Mouse (Mus musculus): ENCODE data around the gene Usp16. TPM values are rescaled to one million over a fixed set of nuclear protein-coding genes. Genes with fewer than 3 reads are reported as not detected.

Usp16 gene
- 10 to 100 TPM; 41.8 to 49.8 TPM for total RNA-seq (2021)
- long read RNA-seq, experiment 1, transcript Usp16-201 (18 exons, 3,205 nt), result major isoform, 6 of 15 reads
- long read RNA-seq, experiment 1, partial matches to known transcripts, result 2 of 15 reads
- long read RNA-seq, experiment 1, other reads (novel, unspliced or antisense), result 7 of 15 reads
- long read RNA-seq, experiment 2, partial matches to known transcripts, result 5 of 16 reads
- long read RNA-seq, experiment 2, other reads (novel, unspliced or antisense), result 6 of 16 reads

DNA sequence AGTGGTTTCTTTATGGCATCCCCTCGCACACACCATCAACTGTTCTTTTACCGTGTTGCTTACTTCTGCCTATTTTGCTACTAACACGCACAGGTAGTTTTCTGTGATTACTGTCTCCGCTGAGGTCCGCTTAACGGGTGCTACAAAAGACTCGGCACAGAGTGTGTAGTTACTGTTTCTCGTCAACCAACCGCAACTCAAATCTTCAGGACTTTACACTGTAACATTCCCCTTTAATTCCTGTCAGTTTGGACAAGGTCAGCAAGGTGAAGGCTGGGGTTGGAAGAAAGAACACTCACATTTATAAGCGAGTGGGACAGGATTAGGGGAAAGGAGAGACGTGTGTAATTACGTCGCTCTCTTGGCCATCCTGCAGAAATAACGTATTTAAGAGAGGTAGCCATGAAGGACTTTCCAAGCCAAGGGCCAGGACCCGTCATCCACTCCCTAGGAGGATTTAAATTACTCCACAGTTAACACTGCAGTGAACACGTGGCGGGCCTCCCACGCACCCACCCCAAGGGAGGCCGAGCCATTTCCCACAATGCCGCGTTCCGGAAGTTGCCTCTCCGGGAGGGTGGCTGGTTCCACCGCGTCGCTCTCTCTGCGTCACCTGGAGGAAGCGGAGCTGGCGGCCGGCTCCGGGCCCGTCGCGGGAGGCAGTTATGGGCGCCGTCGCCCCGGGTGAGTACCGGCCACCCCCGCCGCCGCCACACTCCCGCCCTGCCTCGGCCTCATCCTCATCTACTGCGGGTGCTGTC lies at the start of gene Usp16:
TSS of gene Usp16 (plus strand) at position 285 of the 761 bp plus-strand sequence.
- peak within 1 kb of the TSS; percentile 92 for H3K4me3 ChIP-seq
- DNase-seq (ENCODE audit: extremely low spot score in 1 of 2, low spot score in 2 of 2), result peak; percentile 95 to 98
- intact Hi-C loops (cut with DNase I), result loop anchor here (1.0 kb wide), 3 partner anchors 13 to 41 kb away; partner anchors contain the start of genes Cct8 and Ltn1

GRCm38 (mm10) chr16:87405001-87405400 lies 49.5 kb upstream of the Usp16 start:
- no peak; the same call in 1 of the 2 replicates for TF ChIP-seq CTCF (IDR thresholded peaks at IDR 0.05)
- Histone ChIP-seq H3K27ac (no peak overlapping the region), H3K4me3 (no peak overlapping the region)
- intact Hi-C loops (cut with DNase I), result no loop called here
- DNase-seq (ENCODE audit: extremely low spot score in 1 of 2, low spot score in 2 of 2), result no peak

More for the DNA sequence above, at the start of gene Usp16:
- no peak for TF ChIP-seq CTCF (IDR thresholded peaks at IDR 0.05)
- H3K27ac ChIP-seq, result peak within 1 kb of the TSS; percentile 91

- DNase-seq (ENCODE audit: extremely low spot score in 1 of 2, low spot score in 2 of 2), result no peak
- intact Hi-C loops (cut with DNase I), result loop anchor here (5.0 kb wide), 1 partner anchor 62 kb away; no protein-coding TSS in a partner anchor
- no peak overlapping the region for H3K4me3 ChIP-seq
- no peak overlapping the region for H3K27ac ChIP-seq
- TF ChIP-seq CTCF (IDR thresholded peaks at IDR 0.05), result no peak
Measured at GRCm38 (mm10) chr16:87420662-87421061, 33.8 kb upstream of the Usp16 start.

GRCm38 (mm10) chr16:87427516-87427915 lies 27.0 kb upstream of the Usp16 start:
- Histone ChIP-seq H3K27ac (no peak overlapping the region), H3K4me3 (no peak overlapping the region)
- intact Hi-C loops (cut with DNase I), result no loop called here
- no peak for TF ChIP-seq CTCF (IDR thresholded peaks at IDR 0.05)
- DNase-seq (ENCODE audit: extremely low spot score in 1 of 2, low spot score in 2 of 2), result no peak

GRCm38 (mm10) chr16:87432033-87432814 lies 22.3 kb upstream of the Usp16 start, which contains the start of gene Ltn1:
TSS of gene Ltn1 (minus strand) at chr16:87432612.
- intact Hi-C loops (cut with DNase I), result loop anchor here (1.0 kb wide), 1 partner anchor 22 kb away; the partner anchor contains the start of gene Usp16
- H3K4me3 ChIP-seq, result peak within 1 kb of the TSS; percentile 86
- DNase-seq (ENCODE audit: extremely low spot score in 1 of 2, low spot score in 2 of 2), result peak; percentile 97 to 98
- peak within 1 kb of the TSS; percentile 83 for H3K27ac ChIP-seq
- TF ChIP-seq CTCF (IDR thresholded peaks at IDR 0.05), result no peak

DNA sequence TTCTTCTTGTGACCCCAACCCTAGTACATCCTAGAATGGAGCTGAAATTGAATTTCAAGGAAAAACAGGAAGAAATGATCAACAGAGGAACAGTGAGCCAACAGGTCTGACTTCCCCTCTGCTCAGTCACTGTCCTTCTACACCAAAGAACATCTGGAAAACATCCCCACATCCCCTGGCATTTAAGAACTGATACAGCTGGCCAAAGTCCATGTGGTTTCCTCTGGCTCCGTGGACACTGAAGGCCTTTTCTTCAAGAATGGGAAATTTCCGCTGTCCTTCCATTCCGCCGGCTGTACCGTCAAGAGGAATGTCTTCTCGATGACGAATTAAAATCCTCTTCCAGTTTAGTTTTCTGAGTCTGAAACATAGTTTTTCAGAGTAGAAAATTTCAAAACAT lies 20.2 kb upstream of the Usp16 start:
- no peak overlapping the region for H3K27ac ChIP-seq
- DNase-seq (ENCODE audit: extremely low spot score in 1 of 2, low spot score in 2 of 2), result no peak
- no peak for TF ChIP-seq CTCF (IDR thresholded peaks at IDR 0.05)
- intact Hi-C loops (cut with DNase I), result no loop called here
- H3K4me3 ChIP-seq, result no peak overlapping the region

GRCm38 (mm10) chr16:87434946-87435345 lies 19.6 kb upstream of the Usp16 start:
- no peak for TF ChIP-seq CTCF (IDR thresholded peaks at IDR 0.05)
- no peak for DNase-seq (ENCODE audit: extremely low spot score in 1 of 2, low spot score in 2 of 2)
- no peak overlapping the region for H3K4me3 ChIP-seq
- intact Hi-C loops (cut with DNase I), result no loop called here
- H3K27ac ChIP-seq, result no peak overlapping the region

GRCm38 (mm10) chr16:87435411-87436205 lies 18.9 kb upstream of the Usp16 start:
- intact Hi-C loops (cut with DNase I), result no loop called here
- no peak overlapping the region for H3K4me3 ChIP-seq
- no peak for TF ChIP-seq CTCF (IDR thresholded peaks at IDR 0.05)
- no peak for DNase-seq (ENCODE audit: extremely low spot score in 1 of 2, low spot score in 2 of 2)
- H3K27ac ChIP-seq, result no peak overlapping the region

DNA sequence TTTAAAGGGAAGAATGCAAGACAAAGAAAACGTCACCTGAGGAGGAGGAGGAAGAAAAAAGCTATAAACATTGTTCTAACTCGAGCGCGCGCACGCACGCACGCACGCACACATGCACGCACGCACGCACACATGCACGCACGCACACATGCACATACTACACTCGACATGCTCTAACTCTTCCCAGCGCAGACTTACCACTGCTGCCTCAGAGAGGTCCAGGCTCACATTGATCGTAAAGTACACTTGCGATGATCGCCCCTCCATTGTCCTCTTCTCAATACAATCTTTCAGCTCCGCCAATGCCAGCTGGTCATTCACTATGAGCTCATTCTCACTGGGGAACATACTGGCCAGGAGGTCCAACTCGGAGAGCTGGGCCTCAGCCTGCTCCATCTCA lies 17.4 kb upstream of the Usp16 start:
- intact Hi-C loops (cut with DNase I), result no loop called here
- Histone ChIP-seq H3K27ac (no peak overlapping the region), H3K4me3 (no peak overlapping the region)
- no peak for DNase-seq (ENCODE audit: extremely low spot score in 1 of 2, low spot score in 2 of 2)
- no peak for TF ChIP-seq CTCF (IDR thresholded peaks at IDR 0.05)

- TF ChIP-seq CTCF (IDR thresholded peaks at IDR 0.05), result no peak
- intact Hi-C loops (cut with DNase I), result no loop called here
- no peak for DNase-seq (ENCODE audit: extremely low spot score in 1 of 2, low spot score in 2 of 2)
- Histone ChIP-seq H3K27ac (no peak overlapping the region), H3K4me3 (no peak overlapping the region)
Measured at GRCm38 (mm10) chr16:87438697-87439096, 15.8 kb upstream of the Usp16 start.

DNA sequence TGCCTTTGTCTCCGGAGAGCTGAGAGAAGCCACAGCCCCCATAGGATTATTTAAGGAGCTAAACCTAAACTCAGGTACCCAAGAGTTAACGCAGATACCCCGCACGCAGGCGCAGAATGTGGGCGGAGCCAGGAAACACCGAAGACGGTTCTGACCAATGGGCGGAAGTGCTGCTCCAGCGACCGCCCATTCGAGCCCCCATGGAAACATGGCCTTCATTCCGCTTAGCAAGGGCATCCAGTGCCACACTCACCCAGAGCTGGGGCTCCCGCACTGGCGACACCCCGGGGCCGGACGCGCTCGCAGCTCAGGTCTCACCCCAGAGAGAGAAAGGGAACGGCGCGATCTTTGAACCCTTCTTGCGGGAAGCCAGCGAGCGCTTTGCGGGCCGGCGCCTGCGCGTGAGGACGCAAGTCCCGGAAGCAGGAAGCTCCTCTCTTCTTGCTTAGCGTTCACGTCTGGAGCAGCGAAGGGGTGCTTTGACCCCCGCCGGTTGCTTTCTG lies 14.3 kb upstream of the Usp16 start, which contains the start of gene Rwdd2b:
TSS of gene Rwdd2b (minus strand) at position 390 of the 503 bp plus-strand sequence.
- peak within 1 kb of the TSS; percentile 98 for H3K27ac ChIP-seq
- peak; percentile 91 to 92 for DNase-seq (ENCODE audit: extremely low spot score in 1 of 2, low spot score in 2 of 2)
- TF ChIP-seq CTCF (IDR thresholded peaks at IDR 0.05), result no peak
- H3K4me3 ChIP-seq, result peak within 1 kb of the TSS; percentile 63
- intact Hi-C loops (cut with DNase I), result no loop called here

Data from left cerebral cortex, adult 2 months (tissue).